Mouse (Mus musculus): ENCODE results near the gene Bcar1. TPM values are rescaled to one million over a fixed set of nuclear protein-coding genes. Genes with fewer than 3 reads are reported as not detected.

Bcar1 gene
- total RNA-seq, 2 experiments from 2014 or later, result 66.2 to 66.8 TPM

- DNase-seq (ENCODE audit: extremely low spot score in 1 of 2, low spot score in 1 of 2), result no peak
Observed at GRCm38 (mm10) chr8:111741556-111741955, 2.1 kb downstream of the Bcar1 start.

DNA sequence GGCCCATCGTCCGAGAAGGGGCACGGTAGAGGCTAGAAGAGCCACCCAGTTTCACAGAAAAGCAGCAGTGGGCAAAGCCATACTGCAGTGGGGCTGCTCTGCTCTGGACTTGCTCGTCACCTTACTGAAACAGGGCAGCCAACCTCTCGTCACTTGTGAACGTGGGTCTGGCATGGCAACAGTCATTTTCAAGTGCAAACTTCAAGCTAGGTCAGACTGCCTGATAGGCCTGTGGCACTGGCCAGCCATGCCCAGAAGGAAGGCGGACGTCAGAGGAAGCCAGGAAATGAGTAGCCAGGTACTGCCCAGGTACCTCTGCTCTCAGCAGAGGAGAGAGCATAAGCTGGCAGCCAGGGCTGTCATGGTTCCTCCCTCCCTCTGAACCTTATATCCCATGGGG, 2.6 kb downstream of the Bcar1 start:
- DNase-seq (ENCODE audit: extremely low spot score in 1 of 2, low spot score in 1 of 2), result no peak

DNA sequence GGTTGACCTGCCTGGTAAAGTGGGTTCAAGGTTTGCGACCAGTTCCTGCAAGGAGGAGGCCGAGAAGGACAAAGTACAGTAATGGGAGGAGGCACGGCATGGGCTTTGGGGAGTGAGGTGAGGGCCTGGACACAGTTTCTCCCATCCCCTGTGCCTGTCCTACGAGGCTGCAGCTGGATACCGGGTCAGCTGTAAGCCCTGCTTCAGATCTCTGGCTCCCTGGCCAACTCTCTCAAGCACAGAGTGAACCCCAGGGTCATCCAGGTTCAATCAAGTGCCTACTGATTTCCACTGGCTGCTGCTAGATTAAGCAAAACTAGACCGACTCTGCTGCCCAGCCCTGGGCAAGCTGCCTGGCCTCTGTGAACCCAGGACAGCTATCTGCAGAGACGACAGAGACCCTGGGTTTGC, 3.3 kb downstream of the Bcar1 start:
- no peak for DNase-seq (ENCODE audit: extremely low spot score in 1 of 2, low spot score in 1 of 2)

DNA sequence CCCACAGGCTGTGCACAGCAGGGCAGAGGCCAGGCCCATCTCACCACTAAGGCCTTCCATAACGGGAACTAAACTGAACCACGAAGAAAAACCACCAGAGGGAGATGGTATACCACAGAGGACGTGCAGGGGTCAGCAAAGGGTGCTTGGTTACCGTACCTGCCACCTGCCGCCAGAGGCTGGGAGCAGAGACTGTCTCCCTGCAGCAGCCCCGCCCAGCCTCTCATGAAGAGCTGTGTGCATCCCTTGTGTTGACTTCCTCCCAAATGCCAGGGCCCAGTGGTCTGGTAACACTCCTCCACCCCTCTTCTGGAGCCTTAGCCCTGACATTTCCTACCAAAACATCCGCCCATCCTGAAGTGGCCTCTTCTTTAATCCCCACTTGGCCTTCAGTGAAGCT, 4.0 kb downstream of the Bcar1 start:
- DNase-seq (ENCODE audit: extremely low spot score in 1 of 2, low spot score in 1 of 2), result peak in 1 of 2 experiments; percentile 3

GRCm38 (mm10) chr8:111738867-111739266, 4.7 kb downstream of the Bcar1 start:
- no peak for DNase-seq (ENCODE audit: extremely low spot score in 1 of 2, low spot score in 1 of 2)

GRCm38 (mm10) chr8:111736321-111736720, 7.3 kb downstream of the Bcar1 start:
- peak in 1 of 2 experiments; percentile 10 for DNase-seq (ENCODE audit: extremely low spot score in 1 of 2, low spot score in 1 of 2)

DNA sequence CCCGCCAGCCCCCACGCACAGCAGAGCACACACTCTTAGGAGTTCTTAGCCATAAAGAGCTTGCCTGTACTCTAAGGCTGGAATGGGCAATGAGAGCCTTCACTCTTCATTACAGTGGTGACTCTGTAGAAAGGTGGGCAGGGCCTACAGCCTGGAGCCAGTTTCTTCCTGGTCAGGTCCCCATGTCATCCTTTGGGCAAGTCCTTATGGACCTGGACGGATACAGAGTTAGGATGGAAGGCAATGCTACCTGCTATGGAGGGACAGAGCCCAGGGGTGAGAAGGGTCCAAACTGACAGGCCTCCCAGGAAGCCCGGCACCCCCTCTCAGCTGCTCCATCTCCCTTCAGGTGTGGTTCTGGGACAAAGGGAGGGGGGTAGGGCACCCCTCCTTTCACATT, 7.8 kb downstream of the Bcar1 start:
- peak in 1 of 2 experiments; percentile 5 for DNase-seq (ENCODE audit: extremely low spot score in 1 of 2, low spot score in 1 of 2)

- DNase-seq (ENCODE audit: extremely low spot score in 1 of 2, low spot score in 1 of 2), result no peak
Observed at GRCm38 (mm10) chr8:111735335-111735761, 8.3 kb downstream of the Bcar1 start.

GRCm38 (mm10) chr8:111734244-111734960, 9.2 kb downstream of the Bcar1 start:
- no peak for DNase-seq (ENCODE audit: extremely low spot score in 1 of 2, low spot score in 1 of 2)

DNA sequence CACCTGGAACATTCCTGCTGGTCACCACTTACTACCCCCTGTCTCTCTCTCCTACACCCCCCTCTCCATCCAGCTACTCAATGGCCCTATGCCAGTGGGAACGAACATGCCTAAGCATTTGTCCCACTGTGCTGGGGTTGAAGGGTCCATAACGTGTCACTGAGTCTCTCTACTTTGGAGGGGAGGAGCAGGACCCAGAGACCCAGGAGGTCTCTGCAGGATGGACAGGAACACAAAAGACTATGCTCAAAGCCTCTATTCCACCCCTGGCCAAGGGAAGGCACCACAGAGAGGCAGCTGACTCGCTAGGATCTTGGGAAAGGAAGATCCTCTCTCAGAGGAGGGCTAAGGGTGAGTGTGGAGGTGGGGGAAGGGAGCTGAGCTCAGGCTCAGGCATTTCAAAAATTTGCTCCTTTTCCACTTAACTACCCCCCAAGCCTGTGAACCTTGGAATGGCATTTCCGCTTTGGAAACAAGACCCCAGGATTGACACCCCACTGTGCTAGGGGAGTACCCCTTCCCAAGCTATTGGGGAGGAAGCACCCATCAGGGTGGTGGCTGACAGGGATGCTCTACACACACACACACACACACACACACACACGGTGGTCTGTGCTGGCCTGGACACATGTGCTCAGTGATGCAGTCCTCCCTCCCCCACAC, 9.9 kb downstream of the Bcar1 start:
- no peak for DNase-seq (ENCODE audit: extremely low spot score in 1 of 2, low spot score in 1 of 2)

- no peak for DNase-seq (ENCODE audit: extremely low spot score in 1 of 2, low spot score in 1 of 2)
Observed at GRCm38 (mm10) chr8:111732406-111733085, 11.1 kb downstream of the Bcar1 start.

DNA sequence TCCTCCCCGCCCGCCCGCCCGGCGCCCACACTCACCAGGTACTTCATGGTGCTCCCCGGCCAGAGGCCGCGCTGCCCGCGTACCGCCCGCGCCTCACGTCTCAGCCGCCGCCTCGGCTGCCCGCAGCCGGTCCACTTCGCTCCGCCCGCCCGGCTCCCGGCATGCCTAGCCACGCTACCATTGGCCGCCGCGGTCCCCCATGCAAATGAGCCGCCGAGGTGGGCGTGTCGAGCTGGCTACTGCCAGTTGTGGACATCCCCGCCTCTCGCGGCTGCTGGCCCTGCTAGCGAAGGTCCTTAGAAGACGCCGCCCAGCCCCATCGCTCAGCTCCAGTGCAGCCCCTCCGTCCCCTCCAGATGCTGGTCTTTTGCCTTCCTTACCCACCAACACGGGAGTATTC, 11.6 kb downstream of the Bcar1 start:
- DNase-seq (ENCODE audit: extremely low spot score in 1 of 2, low spot score in 1 of 2), result peak; percentile 88 to 92

GRCm38 (mm10) chr8:111731231-111731977, 12.2 kb downstream of the Bcar1 start:
- no peak for DNase-seq (ENCODE audit: extremely low spot score in 1 of 2, low spot score in 1 of 2)

- DNase-seq (ENCODE audit: extremely low spot score in 1 of 2, low spot score in 1 of 2), result no peak
Observed at GRCm38 (mm10) chr8:111729233-111730170, 14.1 kb downstream of the Bcar1 start.

DNA sequence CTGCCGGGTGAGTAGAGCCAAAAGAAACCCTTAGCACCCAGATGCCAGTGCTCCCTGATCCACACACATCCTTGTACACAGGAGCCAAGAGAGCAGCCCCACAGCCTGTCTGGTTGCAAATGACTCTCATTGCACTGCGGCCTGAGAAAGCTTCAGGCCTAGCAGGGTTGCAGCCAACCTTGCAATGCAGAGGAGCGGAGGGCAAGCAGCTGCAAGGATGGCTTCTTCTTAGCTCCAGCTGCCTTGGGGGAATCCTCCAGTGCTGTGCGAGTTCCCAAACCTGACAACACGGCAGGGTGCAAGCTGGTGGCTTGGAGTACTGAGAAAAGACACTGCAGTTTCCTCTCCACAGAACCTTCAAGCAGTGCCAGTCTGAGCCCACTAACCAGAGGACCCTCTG, 15.1 kb downstream of the Bcar1 start:
- no peak for DNase-seq (ENCODE audit: extremely low spot score in 1 of 2, low spot score in 1 of 2)

- DNase-seq (ENCODE audit: extremely low spot score in 1 of 2, low spot score in 1 of 2), result no peak
Observed at GRCm38 (mm10) chr8:111727553-111727952, 16.1 kb downstream of the Bcar1 start.

GRCm38 (mm10) chr8:111726102-111726900, 17.3 kb downstream of the Bcar1 start:
- DNase-seq (ENCODE audit: extremely low spot score in 1 of 2, low spot score in 1 of 2), result peak in 1 of 2 experiments; percentile 38

- no peak for DNase-seq (ENCODE audit: extremely low spot score in 1 of 2, low spot score in 1 of 2)
Observed at GRCm38 (mm10) chr8:111725341-111725740, 18.3 kb downstream of the Bcar1 start.

DNA sequence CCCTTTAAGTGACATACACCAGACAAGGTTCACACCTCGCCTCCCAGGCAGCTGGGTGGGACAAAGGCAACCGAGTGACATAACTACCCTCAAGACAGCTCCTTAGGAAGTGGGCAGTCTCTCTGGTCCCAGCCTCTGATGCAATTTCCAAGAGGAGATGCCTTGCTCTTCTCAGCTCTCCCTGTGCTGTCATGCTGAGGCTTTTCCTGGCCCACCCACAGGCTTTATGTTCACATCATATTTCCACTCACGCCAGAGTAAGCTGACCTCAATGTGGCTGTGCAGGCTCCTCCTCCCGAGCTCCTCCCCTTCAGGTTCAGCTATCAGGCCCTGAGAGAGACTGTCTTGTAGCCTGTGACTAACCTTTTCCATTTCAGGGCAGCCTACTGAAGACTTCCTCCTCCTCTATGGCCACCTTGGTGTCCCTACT, 23.5 kb downstream of the Bcar1 start:
- DNase-seq (ENCODE audit: extremely low spot score in 1 of 2, low spot score in 1 of 2), result no peak

Measured in layer of hippocampus, postnatal 25 days (tissue).